Mouse (Mus musculus): ENCODE measurements at regions not wholly inside any gene's neighbourhood (a gene's known extent, or its start where the extent isn't known, plus 50 kb on each side); places are given as distances from the start of the nearest gene placed in this dataset.

DNA sequence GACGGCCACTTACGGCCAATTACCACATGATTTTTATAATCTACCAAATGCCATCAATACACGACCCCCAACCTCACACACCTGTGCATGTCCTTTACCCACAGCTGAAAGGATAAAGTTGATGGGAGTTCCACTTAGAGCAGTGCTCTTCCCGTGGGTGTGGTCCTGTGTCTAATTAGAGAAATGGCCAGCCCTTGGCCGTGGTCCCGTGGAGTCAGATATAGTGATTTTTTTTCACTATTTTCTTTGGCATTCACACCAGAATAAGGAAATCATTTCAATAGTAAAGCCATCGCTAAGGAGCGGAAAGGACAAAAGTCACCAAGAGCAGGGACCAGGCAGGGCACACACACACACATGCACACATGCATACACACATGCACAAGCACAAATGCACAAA, 199.0 kb upstream of the Afdn start:
- Histone ChIP-seq H3K9me3 (peaks cover 59% of the 10 kb centered on the region), H3K27me3 (replicated peaks) (no peaks in the 10 kb centered on the region), H3K4me1 (no peaks in the 10 kb centered on the region), H3K36me3 (replicated peaks; ENCODE audit: low read length) (no peaks in the 10 kb centered on the region), H3K4me3 (replicated peaks) (peak overlapping the region; percentile 54)
- TF ChIP-seq FLI1 (IDR thresholded peaks at IDR 0.05; ENCODE audit: low read length) (no peak), GATA1 (IDR thresholded peaks at IDR 0.05; ENCODE audit: borderline replicate concordance, low read length) (no peak)

DNA sequence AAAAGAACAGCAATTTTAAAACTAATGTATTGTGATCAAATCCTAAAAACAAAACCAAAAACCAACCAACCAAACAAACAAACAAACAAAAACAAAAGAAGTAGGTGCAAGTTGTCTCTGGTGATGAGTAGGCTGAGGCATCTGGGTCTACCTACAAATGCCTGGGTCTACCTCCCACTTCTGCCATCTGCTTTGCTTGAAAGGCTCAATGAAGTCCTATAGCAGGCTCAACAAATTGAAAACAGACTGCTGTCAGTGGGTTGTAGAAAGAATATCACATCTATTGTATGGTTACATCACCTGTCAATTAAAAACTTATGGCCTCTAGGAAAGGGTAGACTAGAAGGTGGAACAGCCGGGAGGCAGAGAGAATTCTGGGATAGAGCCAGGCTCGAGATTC, 197.4 kb upstream of the Afdn start:
- Histone ChIP-seq H3K27me3 (replicated peaks) (no peaks in the 10 kb centered on the region), H3K4me1 (no peaks in the 10 kb centered on the region), H3K9me3 (peaks cover 66% of the 10 kb centered on the region), H3K36me3 (replicated peaks; ENCODE audit: low read length) (no peaks in the 10 kb centered on the region), H3K4me3 (replicated peaks) (no peak overlapping the region)
- TF ChIP-seq GATA1 (IDR thresholded peaks at IDR 0.05; ENCODE audit: borderline replicate concordance, low read length) = no peak
- no peak for TF ChIP-seq FLI1 (IDR thresholded peaks at IDR 0.05; ENCODE audit: low read length)

DNA sequence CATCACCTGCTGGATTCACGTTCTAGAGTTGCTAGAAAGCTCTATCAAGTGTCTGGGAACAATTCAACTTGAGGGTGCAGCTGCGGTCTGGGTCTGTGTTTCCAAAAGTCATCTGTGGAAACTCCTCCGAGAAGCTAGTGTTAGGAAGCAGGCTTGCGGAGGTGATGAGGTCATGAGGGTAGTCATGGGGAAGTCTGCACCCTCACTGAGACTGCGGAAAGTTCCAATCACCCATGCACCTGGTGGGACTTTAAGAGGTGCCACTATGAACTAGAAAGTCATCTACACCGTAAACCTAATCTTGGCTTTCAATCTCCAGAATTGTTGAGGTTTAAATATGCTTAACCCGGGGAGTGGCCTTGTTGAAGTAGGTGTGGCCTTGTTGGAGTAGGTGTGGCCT, 195.5 kb upstream of the Afdn start:
- no peaks in the 10 kb centered on the region for H3K4me1 ChIP-seq
- TF ChIP-seq FLI1 (IDR thresholded peaks at IDR 0.05; ENCODE audit: low read length) = no peak
- TF ChIP-seq GATA1 (IDR thresholded peaks at IDR 0.05; ENCODE audit: borderline replicate concordance, low read length) = no peak
- no peaks in the 10 kb centered on the region for H3K27me3 ChIP-seq (replicated peaks)
- H3K9me3 ChIP-seq = peaks cover 67% of the 10 kb centered on the region
- H3K36me3 ChIP-seq (replicated peaks; ENCODE audit: low read length) = no peaks in the 10 kb centered on the region
- H3K4me3 ChIP-seq (replicated peaks) = no peak overlapping the region

DNA sequence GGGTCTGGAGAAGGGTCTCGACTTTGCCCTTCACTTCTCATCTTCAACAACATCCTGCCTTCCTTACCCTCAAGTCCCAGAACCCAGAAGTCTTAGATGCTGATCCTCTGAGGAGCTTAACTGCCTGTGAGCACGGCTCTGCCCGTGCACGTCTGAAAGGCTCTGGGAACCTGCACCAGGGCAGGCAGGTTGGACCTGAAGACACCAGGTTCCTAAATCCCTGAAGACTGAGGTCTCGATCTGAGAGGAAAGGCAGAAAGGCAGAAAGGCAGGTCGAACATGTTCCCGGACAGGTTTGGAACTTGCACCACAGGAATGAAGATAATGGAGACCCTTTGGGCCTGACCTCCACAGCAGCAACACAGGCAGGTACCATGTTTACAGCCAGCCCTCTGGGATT, 193.7 kb upstream of the Afdn start:
- no peak for TF ChIP-seq FLI1 (IDR thresholded peaks at IDR 0.05; ENCODE audit: low read length)
- no peak for TF ChIP-seq GATA1 (IDR thresholded peaks at IDR 0.05; ENCODE audit: borderline replicate concordance, low read length)
- Histone ChIP-seq H3K4me1 (no peaks in the 10 kb centered on the region), H3K9me3 (peaks cover 59% of the 10 kb centered on the region), H3K36me3 (replicated peaks; ENCODE audit: low read length) (no peaks in the 10 kb centered on the region), H3K27me3 (replicated peaks) (no peaks in the 10 kb centered on the region), H3K4me3 (replicated peaks) (no peak overlapping the region)

DNA sequence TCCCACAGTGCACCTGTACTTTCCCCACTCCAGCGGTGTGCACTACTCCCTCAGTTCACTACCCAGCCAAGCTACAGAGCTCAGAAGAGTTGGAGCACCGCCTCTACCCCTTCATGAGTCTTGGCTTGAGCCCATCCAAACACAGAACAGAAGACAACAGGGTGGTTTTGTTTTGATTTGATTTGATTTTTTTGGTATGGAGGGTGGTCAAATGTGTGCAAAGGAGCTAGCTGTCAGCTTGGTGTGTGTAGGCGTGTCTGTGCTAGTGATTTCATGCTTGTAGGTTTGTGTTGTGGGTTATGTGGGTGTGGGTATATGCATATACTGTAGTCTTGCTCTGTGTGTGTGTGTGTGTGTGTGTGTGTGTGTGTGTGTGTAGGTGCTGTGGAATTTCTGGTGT, 193.2 kb upstream of the Afdn start:
- H3K9me3 ChIP-seq = peaks cover 58% of the 10 kb centered on the region
- H3K27me3 ChIP-seq (replicated peaks) = no peaks in the 10 kb centered on the region
- H3K4me1 ChIP-seq = no peaks in the 10 kb centered on the region
- H3K4me3 ChIP-seq (replicated peaks) = no peak overlapping the region
- TF ChIP-seq GATA1 (IDR thresholded peaks at IDR 0.05; ENCODE audit: borderline replicate concordance, low read length) (no peak), FLI1 (IDR thresholded peaks at IDR 0.05; ENCODE audit: low read length) (no peak)
- H3K36me3 ChIP-seq (replicated peaks; ENCODE audit: low read length) = no peaks in the 10 kb centered on the region

DNA sequence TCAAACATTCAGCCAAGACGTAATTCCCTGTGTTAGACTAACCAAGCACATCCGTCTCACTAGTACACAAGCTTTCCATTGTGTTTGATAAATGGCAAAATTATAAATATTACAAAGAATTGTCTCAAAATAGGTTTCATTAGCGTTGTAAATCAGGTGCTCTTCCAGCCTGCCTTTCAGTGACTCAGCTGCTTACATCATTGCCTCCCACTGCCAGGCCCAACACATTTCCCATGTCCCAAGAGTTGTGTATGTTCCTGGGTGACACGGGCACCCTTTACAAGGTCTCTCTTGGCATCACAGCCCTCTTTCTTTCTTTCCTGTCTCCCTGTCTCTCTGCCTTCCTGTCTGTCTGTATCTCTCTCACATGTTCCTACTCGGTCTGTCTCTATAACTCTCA, 189.5 kb upstream of the Afdn start:
- Histone ChIP-seq H3K9me3 (peaks cover 64% of the 10 kb centered on the region), H3K4me3 (replicated peaks) (no peak overlapping the region), H3K4me1 (no peaks in the 10 kb centered on the region), H3K36me3 (replicated peaks; ENCODE audit: low read length) (no peaks in the 10 kb centered on the region), H3K27me3 (replicated peaks) (no peaks in the 10 kb centered on the region)
- no peak for TF ChIP-seq FLI1 (IDR thresholded peaks at IDR 0.05; ENCODE audit: low read length)
- no peak for TF ChIP-seq GATA1 (IDR thresholded peaks at IDR 0.05; ENCODE audit: borderline replicate concordance, low read length)

DNA sequence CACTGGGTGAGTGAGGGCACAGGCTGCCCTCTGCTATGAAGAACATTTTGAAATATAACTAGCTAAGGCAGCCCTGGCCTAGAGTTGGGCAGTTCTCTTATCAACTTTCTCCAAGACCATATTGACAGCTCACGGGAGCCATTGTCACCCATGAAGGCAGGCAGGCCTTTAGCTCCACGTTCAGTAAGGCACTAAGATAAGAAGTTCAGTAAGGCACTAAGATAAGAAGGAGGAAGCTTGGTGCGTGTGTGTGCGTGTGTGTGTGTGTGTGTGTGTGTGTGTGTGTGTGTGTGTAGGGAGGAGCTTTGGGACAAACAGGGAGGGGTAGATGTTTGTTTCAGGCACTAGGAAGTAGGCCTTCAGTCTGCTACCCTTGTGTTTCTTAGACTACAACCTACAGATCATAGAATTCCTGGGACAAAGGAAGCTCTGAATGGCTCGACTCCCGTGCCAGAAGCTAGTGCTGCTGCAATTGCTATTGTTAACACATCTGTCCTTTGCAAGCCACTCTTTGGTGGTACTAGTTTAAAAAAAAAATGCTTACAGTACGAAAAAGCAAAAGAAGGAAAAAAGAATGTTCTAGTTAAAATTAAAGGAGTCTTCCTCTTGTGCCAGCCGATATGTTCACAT, 188.0 kb upstream of the Afdn start:
- Histone ChIP-seq H3K4me3 (replicated peaks) (no peak overlapping the region), H3K27me3 (replicated peaks) (no peaks in the 10 kb centered on the region), H3K4me1 (no peaks in the 10 kb centered on the region), H3K36me3 (replicated peaks; ENCODE audit: low read length) (no peaks in the 10 kb centered on the region), H3K9me3 (peaks cover 61% of the 10 kb centered on the region)
- TF ChIP-seq GATA1 (IDR thresholded peaks at IDR 0.05; ENCODE audit: borderline replicate concordance, low read length) = no peak

DNA sequence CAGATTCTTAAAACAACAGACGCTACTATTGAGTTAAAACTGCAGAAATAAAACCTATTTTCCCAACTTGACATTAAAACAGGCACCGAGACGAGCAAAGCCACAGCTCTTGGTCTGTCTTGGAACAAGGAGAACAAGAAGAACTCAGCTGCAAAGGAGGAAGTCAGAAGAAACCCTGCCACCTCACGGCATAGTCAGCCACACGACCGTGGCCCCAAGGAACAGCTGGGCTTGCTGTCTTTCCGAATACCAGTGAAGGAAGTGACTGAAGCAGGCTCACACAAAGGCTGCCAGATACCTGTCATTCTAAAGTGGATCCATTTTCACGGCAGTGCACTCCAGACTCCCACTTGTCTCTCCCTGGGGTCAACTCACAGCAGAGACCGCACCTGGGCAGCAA, 187.3 kb upstream of the Afdn start:
- peaks cover 68% of the 10 kb centered on the region for H3K9me3 ChIP-seq
- TF ChIP-seq GATA1 (IDR thresholded peaks at IDR 0.05; ENCODE audit: borderline replicate concordance, low read length) = no peak
- TF ChIP-seq FLI1 (IDR thresholded peaks at IDR 0.05; ENCODE audit: low read length) = no peak
- H3K4me3 ChIP-seq (replicated peaks) = no peak overlapping the region

DNA sequence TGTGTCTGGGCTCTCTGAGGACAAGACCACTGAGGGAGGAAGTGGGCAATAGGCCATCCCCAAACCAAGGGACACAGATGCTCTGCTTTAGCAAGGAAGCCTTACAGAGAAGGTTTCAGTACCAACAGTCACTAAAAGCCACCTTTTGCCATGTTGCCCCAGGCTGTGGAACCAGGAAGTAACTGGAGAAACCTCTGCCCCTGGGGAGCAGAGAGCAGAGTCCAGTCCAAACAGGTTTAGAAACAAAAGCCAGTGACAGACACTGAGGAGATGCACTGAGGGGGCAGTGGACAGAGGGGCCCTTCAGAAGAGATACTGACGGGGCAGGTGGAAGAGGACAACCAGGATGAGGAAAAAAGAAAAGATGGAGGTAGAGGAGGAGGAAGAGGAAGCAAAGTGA, 186.2 kb upstream of the Afdn start:
- H3K36me3 ChIP-seq (replicated peaks; ENCODE audit: low read length) = no peaks in the 10 kb centered on the region

More for the DNA sequence above, 187.3 kb upstream of the Afdn start:
- Histone ChIP-seq H3K27me3 (replicated peaks) (no peaks in the 10 kb centered on the region), H3K36me3 (replicated peaks; ENCODE audit: low read length) (no peaks in the 10 kb centered on the region), H3K4me1 (no peaks in the 10 kb centered on the region)

DNA sequence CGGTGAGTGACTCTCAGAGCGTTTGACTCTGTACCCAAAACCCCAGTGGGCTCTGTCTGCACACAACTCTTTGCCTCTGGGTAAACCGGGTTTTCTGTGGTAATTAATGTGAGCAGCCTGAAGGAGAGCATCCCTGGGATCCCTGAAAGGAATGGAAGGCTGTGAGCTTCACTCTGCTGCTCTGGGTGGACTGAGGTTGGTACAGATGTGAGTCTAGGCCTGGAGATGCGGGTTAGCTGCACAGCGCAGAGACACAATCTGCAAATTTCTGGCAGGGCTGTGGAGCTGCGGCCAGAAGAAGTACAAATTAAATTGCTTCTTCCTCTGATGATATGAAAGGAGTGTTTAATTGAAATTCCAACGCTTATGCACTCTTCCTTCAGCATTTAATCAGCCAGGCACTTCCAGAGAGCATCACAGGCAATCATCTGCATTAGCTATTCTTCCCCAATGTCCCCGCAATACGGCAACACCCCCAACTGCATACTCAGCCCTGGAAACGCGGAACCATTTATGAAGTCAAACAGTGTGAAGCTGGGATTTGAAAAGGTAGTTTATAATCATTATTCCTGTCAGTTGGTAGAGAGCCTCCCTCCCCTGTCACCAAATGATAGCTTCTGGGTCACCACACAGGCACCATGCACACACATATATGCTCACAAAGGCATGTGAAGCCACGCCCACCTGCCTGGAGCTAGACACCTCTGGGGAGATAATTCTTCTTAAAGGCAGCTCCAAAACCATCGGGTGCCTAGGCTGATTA, 185.5 kb upstream of the Afdn start:
- no peak for TF ChIP-seq GATA1 (IDR thresholded peaks at IDR 0.05; ENCODE audit: borderline replicate concordance, low read length)
- TF ChIP-seq FLI1 (IDR thresholded peaks at IDR 0.05; ENCODE audit: low read length) = no peak
- H3K4me1 ChIP-seq = no peaks in the 10 kb centered on the region
- no peaks in the 10 kb centered on the region for H3K36me3 ChIP-seq (replicated peaks; ENCODE audit: low read length)
- no peak overlapping the region for H3K4me3 ChIP-seq (replicated peaks)
- no peaks in the 10 kb centered on the region for H3K27me3 ChIP-seq (replicated peaks)
- peaks cover 59% of the 10 kb centered on the region for H3K9me3 ChIP-seq

More for the DNA sequence above, 186.2 kb upstream of the Afdn start:
- Histone ChIP-seq H3K4me1 (no peaks in the 10 kb centered on the region), H3K9me3 (peaks cover 62% of the 10 kb centered on the region), H3K4me3 (replicated peaks) (no peak overlapping the region), H3K27me3 (replicated peaks) (no peaks in the 10 kb centered on the region)
- TF ChIP-seq FLI1 (IDR thresholded peaks at IDR 0.05; ENCODE audit: low read length) (no peak), GATA1 (IDR thresholded peaks at IDR 0.05; ENCODE audit: borderline replicate concordance, low read length) (no peak)

Measured in megakaryocyte, embryonic 14.5 days (primary cell).